Mouse (Mus musculus): ENCODE measurements around the gene Olfr1211. TPM values are rescaled to one million over a fixed set of nuclear protein-coding genes. Genes with fewer than 3 reads are reported as not detected.

Olfr1211 gene
- not detected for total RNA-seq (2021)
- long read RNA-seq, experiment 1 = 0 reads
- long read RNA-seq, experiment 2 = 0 reads

GRCm38 (mm10) chr2:88938011-88938410 is at the start of gene Olfr1211:
TSS of gene Olfr1211 (minus strand) at chr2:88938111.
- no peak for DNase-seq (ENCODE audit: low spot score in 2 of 2)

- DNase-seq (ENCODE audit: low spot score in 2 of 2) = no peak
These were observed 42.3 kb upstream of the Olfr1211 start, which contains the start of gene Gm13762 for GRCm38 (mm10) chr2:88980181-88980580. TSS of gene Gm13762 (minus strand) at chr2:88980281.

- no peak for DNase-seq (ENCODE audit: low spot score in 2 of 2)
These were observed 15.8 kb upstream of the Olfr1211 start, which contains the start of gene Olfr1212 for GRCm38 (mm10) chr2:88953669-88954068. TSS of gene Olfr1212 (plus strand) at chr2:88953969.

- DNase-seq (ENCODE audit: low spot score in 2 of 2) = no peak
These were observed 22.9 kb downstream of the Olfr1211 start, which contains the start of gene Olfr1209 for GRCm38 (mm10) chr2:88915057-88915456. TSS of gene Olfr1209 (minus strand) at chr2:88915157.

- no peak for DNase-seq (ENCODE audit: low spot score in 2 of 2)
These were observed 35.7 kb downstream of the Olfr1211 start, which contains the start of gene Olfr1208 for GRCm38 (mm10) chr2:88902211-88902610. TSS of gene Olfr1208 (minus strand) at chr2:88902311.

Other genes with a start within 250 kb of the Olfr1211 start
- not detected for gene Olfr1195, start 248.9 kb downstream of the Olfr1211 start, total RNA-seq (2021)
- gene Olfr1196, start 233.5 kb downstream of the Olfr1211 start, total RNA-seq (2021) = not detected
- gene Olfr1197, start 205.7 kb downstream of the Olfr1211 start, total RNA-seq (2021) = not detected
- gene Olfr1198, start 186.7 kb downstream of the Olfr1211 start, total RNA-seq (2021) = not detected
- gene Olfr1199, start 177.6 kb downstream of the Olfr1211 start, total RNA-seq (2021) = not detected
- gene Olfr1200, start 167.6 kb downstream of the Olfr1211 start, total RNA-seq (2021) = not detected
- gene Olfr1201, start 145.1 kb downstream of the Olfr1211 start, total RNA-seq (2021) = not detected
- not detected for gene Olfr1202, start 123.6 kb downstream of the Olfr1211 start, total RNA-seq (2021)
- gene Olfr1205, start 108.4 kb downstream of the Olfr1211 start, total RNA-seq (2021) = not detected
- gene Olfr1204, start 88.8 kb downstream of the Olfr1211 start, total RNA-seq (2021) = not detected
- gene Olfr1206, start 74.9 kb downstream of the Olfr1211 start, total RNA-seq (2021) = not detected
- gene Olfr1208, start 35.8 kb downstream of the Olfr1211 start, total RNA-seq (2021) = not detected
- gene Olfr1209, start 23.0 kb downstream of the Olfr1211 start, total RNA-seq (2021) = not detected
- gene Olfr1212, start 15.9 kb upstream of the Olfr1211 start, total RNA-seq (2021) = not detected
- not detected for gene Gm13762, start 42.2 kb upstream of the Olfr1211 start, total RNA-seq (2021)
- gene Olfr1214, start 54.5 kb upstream of the Olfr1211 start, total RNA-seq (2021) = not detected
- gene Olfr1215, start 68.9 kb upstream of the Olfr1211 start, total RNA-seq (2021) = not detected
- gene Olfr1216, start 80.2 kb upstream of the Olfr1211 start, total RNA-seq (2021) = not detected
- not detected for gene Olfr1217, start 94.0 kb upstream of the Olfr1211 start, total RNA-seq (2021)
- gene Olfr1218, start 123.1 kb upstream of the Olfr1211 start, total RNA-seq (2021) = not detected
- not detected for gene Olfr1219, start 145.4 kb upstream of the Olfr1211 start, total RNA-seq (2021)
- gene Olfr1220, start 168.7 kb upstream of the Olfr1211 start, total RNA-seq (2021) = not detected
- gene Olfr1221, start 179.2 kb upstream of the Olfr1211 start, total RNA-seq (2021) = not detected
- gene Olfr1222, start 194.9 kb upstream of the Olfr1211 start, total RNA-seq (2021) = not detected
- gene Olfr1223, start 213.4 kb upstream of the Olfr1211 start, total RNA-seq (2021) = not detected
- not detected for gene Olfr1224-ps1, start 226.0 kb upstream of the Olfr1211 start, total RNA-seq (2021)
- not detected for gene Olfr1225, start 236.6 kb upstream of the Olfr1211 start, total RNA-seq (2021)

All from adrenal gland, postnatal 4 days (tissue).